Mouse (Mus musculus) embryonic facial prominence, embryonic 14.5 days (tissue): ENCODE data around the gene Htr6. TPM values are rescaled to one million over a fixed set of nuclear protein-coding genes. Genes with fewer than 3 reads are reported as not detected.

Experiments
- ATAC-seq: fragments of 200-750 bp; cut with Nextera tagmentation; 2 replicates; pipeline ENCODE4 v1.8.0; 2017; ENCODE audit warnings: low read depth, moderate number of reproducible peaks, moderate TSS enrichment
- DNase-seq: peaks from one replicate; pipeline ENCODE4 v3.0.0-alpha.2; 2015; ENCODE audit warnings: low spot score
- H3K27ac ChIP-seq: fragments of 300-500 bp; sonication (generic); replicated peaks from 2 replicates; pipeline ENCODE4 v1.5.1; 2014; ENCODE audit warnings: low read depth, mild to moderate bottlenecking, low read length, moderate library complexity
- H3K27me3 ChIP-seq: fragments of 300-500 bp; sonication (generic); replicated peaks from 2 replicates; pipeline ENCODE4 v1.6.1; 2014; ENCODE audit warnings: low read length; ENCODE audit not compliant: control insufficient read depth, insufficient read depth
- H3K36me3 ChIP-seq: fragments of 300-500 bp; sonication (generic); 2 replicates; pipeline ENCODE4 v1.6.1; 2014; ENCODE audit warnings: low read length, mixed read lengths; ENCODE audit not compliant: control insufficient read depth, insufficient read depth
- H3K4me1 ChIP-seq: fragments of 300-500 bp; sonication (generic); 2 replicates; pipeline ENCODE4 v1.6.1; 2014; ENCODE audit warnings: antibody characterized with exemption, low read length; ENCODE audit not compliant: control insufficient read depth, insufficient read depth
- H3K4me2 ChIP-seq: fragments of 300-500 bp; sonication (generic); 2 replicates; pipeline ENCODE4 v1.6.1; 2014; ENCODE audit warnings: low read depth, mild to moderate bottlenecking, low read length, moderate library complexity, mixed read lengths
- H3K4me3 ChIP-seq: fragments of 300-500 bp; sonication (generic); 2 replicates; pipeline ENCODE4 v1.5.1; 2014; ENCODE audit warnings: low read depth, mild to moderate bottlenecking, low read length
- H3K9ac ChIP-seq: fragments of 300-500 bp; sonication (generic); 2 replicates; pipeline ENCODE4 v1.6.1; 2014; ENCODE audit warnings: low read depth, mild to moderate bottlenecking, low read length, moderate library complexity, mixed read lengths
- H3K9me3 ChIP-seq: fragments of 300-500 bp; sonication (generic); 2 replicates; pipeline ENCODE4 v1.6.1; 2016; ENCODE audit warnings: low read length; ENCODE audit not compliant: control insufficient read depth
- WGBS: fragments of 180-500 bp; shearing (Covaris S2); extraction: QIAGEN DNeasy Blood & Tissue Kit; methylation state at CpG from one replicate; pipeline ENCODE4 v1.1.7; 2014; 5-methylcytosine and 5-hydroxymethylcytosine counted together
- polyA plus RNA-seq: library from polyadenylated mRNA; unstranded; fragments of >200 nt; fragmentation: Nextera tagmentation; extraction: Ambion mirVana; gene quantifications from 2 replicates; pipeline ENCODE4 v1.2.1, GENCODE M21; 2014

Gene Htr6
- polyA plus RNA-seq, 1 experiment from 2014 or later, result not detected

DNA sequence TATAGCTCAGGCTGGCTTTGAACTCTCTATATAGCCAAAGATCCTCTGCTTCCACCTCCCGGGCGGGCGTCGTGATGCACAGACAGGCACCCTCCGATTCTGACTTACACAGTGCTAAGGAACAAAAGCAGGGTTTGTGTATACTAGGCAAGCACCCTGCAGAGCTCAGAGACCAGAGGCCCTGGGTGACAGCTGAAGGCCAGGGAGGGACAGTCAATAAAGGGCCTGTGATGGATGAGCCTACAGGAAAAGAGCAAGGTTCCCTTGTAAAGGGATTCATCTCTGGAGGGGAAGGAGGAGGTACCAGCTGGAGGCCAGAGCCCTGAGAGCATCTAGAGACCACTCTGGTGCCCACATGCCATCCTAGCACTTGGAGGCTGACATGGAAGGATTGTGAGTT, 22.0 kb downstream of the Htr6 start:
- Histone ChIP-seq H3K4me1 (no peaks in the 10 kb centered on the region), H3K4me2 (no peak overlapping the region), H3K9ac (no peak overlapping the region), H3K4me3 (no peak overlapping the region), H3K27ac (no peak overlapping the region), H3K36me3 (no peaks in the 10 kb centered on the region), H3K27me3 (no peaks in the 10 kb centered on the region), H3K9me3 (no peaks in the 10 kb centered on the region)
- no peak for DNase-seq
- no peak for ATAC-seq
- WGBS, result 53% methylated on average over 5 of the region's 5 CpGs

DNA sequence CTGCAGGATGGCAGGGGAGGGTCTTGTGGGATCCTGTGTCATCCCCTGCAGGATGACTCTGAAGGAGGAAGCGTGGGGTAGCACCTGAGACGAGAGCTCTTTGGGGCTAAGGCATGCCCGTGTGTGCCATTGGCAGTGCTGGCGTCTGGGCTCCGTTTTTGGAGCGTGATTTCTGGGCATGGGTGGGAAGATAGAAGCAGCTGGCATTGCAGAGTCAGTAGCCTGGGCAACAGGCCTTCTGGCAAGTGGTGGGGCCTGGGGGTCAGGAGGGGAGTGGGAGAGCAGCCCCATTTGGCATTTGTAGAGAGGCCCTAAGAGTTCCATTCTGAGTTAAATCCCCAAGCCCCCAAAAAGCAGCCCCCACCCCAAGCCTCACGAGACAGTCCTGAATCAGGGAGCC, 22.6 kb downstream of the Htr6 start:
- no peaks in the 10 kb centered on the region for H3K9me3 ChIP-seq
- H3K9ac ChIP-seq, result no peak overlapping the region
- ATAC-seq (no peak), DNase-seq (no peak)
- no peaks in the 10 kb centered on the region for H3K4me1 ChIP-seq
- H3K4me3 ChIP-seq, result no peak overlapping the region
- H3K36me3 ChIP-seq, result no peaks in the 10 kb centered on the region
- H3K4me2 ChIP-seq, result no peak overlapping the region
- H3K27me3 ChIP-seq, result no peaks in the 10 kb centered on the region
- WGBS, result 81% methylated on average over 7 of the region's 7 CpGs
- H3K27ac ChIP-seq, result no peak overlapping the region

DNA sequence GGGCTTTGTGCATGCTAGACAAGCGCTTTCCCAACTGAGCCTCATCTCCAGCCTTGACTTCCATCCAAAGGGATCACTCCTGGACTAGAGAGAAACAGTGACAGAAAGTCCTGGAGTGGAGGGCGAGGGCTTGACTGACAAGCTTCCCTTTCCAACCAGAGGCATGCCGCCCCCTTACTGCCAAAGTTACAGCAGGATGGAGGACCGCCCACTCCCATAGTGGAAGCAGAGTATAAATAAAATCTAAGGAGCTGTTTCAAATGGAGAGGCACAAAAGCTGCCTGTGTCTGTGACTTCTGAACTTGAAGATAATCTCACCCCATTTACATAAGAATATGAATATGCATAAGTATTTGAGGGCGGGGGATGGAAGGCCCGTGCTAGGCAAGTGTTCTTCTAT, 26.9 kb downstream of the Htr6 start:
- no peak overlapping the region for H3K9ac ChIP-seq
- H3K4me1 ChIP-seq, result no peaks in the 10 kb centered on the region
- H3K4me2 ChIP-seq, result no peak overlapping the region
- ATAC-seq (no peak), DNase-seq (no peak)
- no peak overlapping the region for H3K27ac ChIP-seq
- WGBS, result 80% methylated on average over 6 of the region's 6 CpGs
- no peaks in the 10 kb centered on the region for H3K9me3 ChIP-seq
- H3K4me3 ChIP-seq, result no peak overlapping the region
- H3K27me3 ChIP-seq, result no peaks in the 10 kb centered on the region
- no peaks in the 10 kb centered on the region for H3K36me3 ChIP-seq

DNA sequence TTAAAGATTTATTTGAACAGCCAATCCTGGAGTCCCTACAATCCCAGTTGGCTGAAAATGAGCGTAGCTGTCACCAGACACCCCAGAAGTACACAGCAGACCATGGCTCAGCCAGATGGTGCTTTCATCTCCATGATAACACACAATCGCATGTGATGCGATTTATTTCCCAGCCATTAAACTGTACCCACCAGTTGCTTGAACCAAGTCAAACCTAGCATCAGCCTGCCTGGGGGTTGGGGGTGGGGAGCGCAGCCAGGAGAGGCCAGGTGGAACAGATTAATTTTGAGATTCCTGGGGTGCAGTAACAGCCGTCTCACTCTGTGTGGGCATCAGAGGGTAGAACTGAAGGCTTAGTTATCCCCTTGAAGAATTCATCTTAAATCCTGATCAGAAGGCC, 29.0 kb downstream of the Htr6 start:
- Histone ChIP-seq H3K27ac (no peak overlapping the region), H3K4me3 (no peak overlapping the region), H3K9me3 (no peaks in the 10 kb centered on the region), H3K4me2 (no peak overlapping the region), H3K27me3 (no peaks in the 10 kb centered on the region), H3K36me3 (no peaks in the 10 kb centered on the region), H3K4me1 (no peaks in the 10 kb centered on the region), H3K9ac (no peak overlapping the region)
- no peak for ATAC-seq
- WGBS, result 57% methylated on average over 5 of the region's 5 CpGs
- DNase-seq, result no peak

DNA sequence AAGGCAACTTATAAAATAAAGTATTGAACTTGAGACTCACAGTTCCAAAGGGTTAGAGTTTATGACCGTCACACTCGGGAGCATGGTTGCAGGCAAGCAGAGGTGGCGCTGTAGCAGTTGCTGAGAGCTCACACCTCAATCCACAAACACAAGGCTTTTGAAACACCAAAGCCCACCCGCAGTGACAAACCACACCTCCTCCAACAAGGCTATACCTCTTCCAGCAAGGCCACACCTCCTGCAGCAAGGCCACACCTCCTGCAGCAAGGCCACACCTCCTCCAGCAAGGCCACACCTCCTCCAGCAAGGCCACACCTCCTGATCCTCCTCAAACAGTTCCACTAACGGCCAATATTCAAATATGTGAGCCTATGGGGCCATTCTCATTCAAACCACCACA, 30.8 kb downstream of the Htr6 start:
- H3K9ac ChIP-seq, result no peak overlapping the region

DNA sequence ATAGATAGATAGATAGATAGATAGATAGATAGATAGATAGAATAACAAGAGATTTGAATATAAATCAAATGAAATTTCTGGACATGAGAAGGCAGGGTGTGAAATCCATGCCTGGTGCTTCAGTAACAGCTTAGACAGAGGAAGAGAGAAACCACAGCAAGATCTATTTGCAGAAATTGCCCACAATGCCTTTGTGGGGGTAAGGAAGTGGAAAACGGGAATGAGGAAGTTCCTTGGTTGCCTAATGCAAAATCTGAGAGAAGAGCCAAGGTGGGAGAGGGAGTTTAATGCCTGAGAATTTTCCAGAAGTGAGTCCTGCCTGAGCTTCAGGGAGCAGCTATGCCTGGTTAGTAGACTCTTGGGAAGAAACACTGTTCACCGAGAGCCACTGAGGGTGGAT, 31.8 kb downstream of the Htr6 start:
- DNase-seq (no peak), ATAC-seq (no peak)
- Histone ChIP-seq H3K27me3 (no peaks in the 10 kb centered on the region), H3K27ac (no peak overlapping the region), H3K36me3 (no peaks in the 10 kb centered on the region), H3K9me3 (no peaks in the 10 kb centered on the region), H3K4me1 (no peaks in the 10 kb centered on the region), H3K9ac (no peak overlapping the region), H3K4me2 (no peak overlapping the region), H3K4me3 (no peak overlapping the region)
- WGBS, result 90% methylated on average over 2 of the region's 2 CpGs

More for the DNA sequence above, 30.8 kb downstream of the Htr6 start:
- H3K36me3 ChIP-seq, result no peaks in the 10 kb centered on the region
- no peak overlapping the region for H3K4me2 ChIP-seq
- H3K27ac ChIP-seq, result no peak overlapping the region
- DNase-seq (no peak), ATAC-seq (no peak)
- WGBS, result 88% methylated on average over 5 of the region's 5 CpGs
- no peaks in the 10 kb centered on the region for H3K9me3 ChIP-seq
- H3K4me3 ChIP-seq, result no peak overlapping the region
- H3K27me3 ChIP-seq, result no peaks in the 10 kb centered on the region
- H3K4me1 ChIP-seq, result no peaks in the 10 kb centered on the region

DNA sequence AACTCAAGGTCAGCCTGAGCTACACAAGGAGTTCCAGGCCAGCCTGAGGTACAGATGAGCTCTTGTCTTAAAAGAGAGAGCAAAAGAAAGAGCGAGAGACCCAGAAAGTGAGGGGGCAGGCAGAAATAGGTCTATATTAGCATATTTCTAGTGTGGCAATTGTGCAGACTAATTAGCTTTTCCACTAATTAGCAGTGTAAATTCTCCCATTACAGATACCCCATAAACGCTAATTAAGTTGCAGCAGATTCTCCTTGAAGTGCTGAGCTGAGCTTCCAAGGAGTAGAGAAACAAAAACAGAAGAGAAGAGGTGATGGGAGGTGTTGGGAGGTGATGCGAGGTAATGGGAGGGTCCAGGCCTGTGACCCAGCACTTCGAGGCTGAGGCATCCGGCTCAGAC, 32.8 kb downstream of the Htr6 start:
- DNase-seq (no peak), ATAC-seq (no peak)
- H3K9ac ChIP-seq, result no peak overlapping the region
- H3K4me2 ChIP-seq, result no peak overlapping the region
- no peak overlapping the region for H3K4me3 ChIP-seq
- H3K9me3 ChIP-seq, result no peaks in the 10 kb centered on the region
- 84% methylated on average over 5 of the region's 5 CpGs for WGBS
- no peaks in the 10 kb centered on the region for H3K36me3 ChIP-seq
- no peaks in the 10 kb centered on the region for H3K27me3 ChIP-seq
- peaks cover 4% of the 10 kb centered on the region for H3K4me1 ChIP-seq
- H3K27ac ChIP-seq, result no peak overlapping the region

DNA sequence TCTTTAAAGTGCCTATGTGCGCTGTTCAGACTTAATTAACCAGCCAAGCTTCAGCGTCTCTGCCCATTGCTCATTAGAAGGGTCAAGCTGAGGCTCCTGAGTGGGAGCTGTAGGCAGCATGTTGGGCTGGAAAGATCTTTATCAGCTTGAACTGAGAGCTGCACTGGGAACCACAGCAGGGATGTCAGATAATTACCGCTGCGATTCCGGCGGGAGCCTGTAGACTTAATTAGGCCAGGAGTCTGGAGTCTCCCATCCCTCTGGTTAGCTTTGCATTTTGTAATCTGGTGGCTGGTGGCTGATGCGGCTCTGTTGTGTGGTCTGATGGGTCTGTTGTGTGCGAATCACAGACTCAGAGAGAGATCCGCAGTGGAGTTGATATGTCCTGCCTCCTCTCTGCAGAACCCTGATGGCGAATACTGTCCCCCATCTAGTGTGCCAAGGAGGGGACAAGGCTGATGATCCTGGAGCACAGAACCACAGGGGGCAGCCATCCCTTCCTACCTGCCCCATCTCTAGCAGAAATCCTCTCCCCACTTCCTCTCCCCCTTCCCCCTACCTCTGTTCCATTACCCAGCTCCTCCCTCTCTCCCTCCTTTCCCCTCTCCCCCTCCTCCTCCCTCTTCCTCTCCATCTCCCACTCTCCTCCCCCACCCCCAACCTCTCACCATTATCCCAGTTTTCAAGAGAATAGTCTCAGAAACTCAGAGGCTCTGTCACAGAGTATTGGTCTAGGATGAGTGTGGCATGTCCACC, 35.1 kb downstream of the Htr6 start:
- Histone ChIP-seq H3K4me3 (no peak overlapping the region), H3K27ac (no peak overlapping the region), H3K4me1 (peaks cover 6% of the 10 kb centered on the region), H3K4me2 (no peak overlapping the region), H3K9me3 (0 out of 2 replicates have a peak, but pooled peaks cover 4% of the 10 kb centered on the region), H3K36me3 (no peaks in the 10 kb centered on the region), H3K27me3 (no peaks in the 10 kb centered on the region), H3K9ac (no peak overlapping the region)
- ATAC-seq (peak; percentile 78; the same call in 1 of the 2 replicates), DNase-seq (peak; percentile 69)
- 2% methylated on average over 10 of the region's 10 CpGs for WGBS
